Mouse (Mus musculus) lung, postnatal 0 days (tissue): ENCODE measurements around the gene Grik4. TPM values are rescaled to one million over a fixed set of nuclear protein-coding genes. Genes with fewer than 3 reads are reported as not detected.
A peak's percentile ranks its signal among the peaks of the same experiment; 100 is the strongest.

Experiments used
- ATAC-seq: fragments of 200-750 bp; cut with Nextera tagmentation; 2 replicates; pipeline ENCODE4 v1.8.0; 2017; ENCODE audit warnings: moderate library complexity
- DNase-seq: peaks from one replicate; pipeline ENCODE4 v3.0.0-alpha.2; 2016; ENCODE audit warnings: low spot score
- H3K27ac ChIP-seq: fragments of 300-500 bp; sonication (generic); 2 replicates; pipeline ENCODE4 v1.5.1; 2014; ENCODE audit warnings: antibody characterized with exemption, mild to moderate bottlenecking, low read length, mixed read lengths
- H3K27me3 ChIP-seq: fragments of 300-500 bp; sonication (generic); replicated peaks from 2 replicates; pipeline ENCODE4 v1.6.1; 2014; ENCODE audit warnings: low read length, mixed read lengths; ENCODE audit not compliant: insufficient read depth
- H3K36me3 ChIP-seq: fragments of 300-500 bp; sonication (generic); 2 replicates; pipeline ENCODE4 v1.6.1; 2014; ENCODE audit warnings: low read length, mixed read lengths; ENCODE audit not compliant: insufficient read depth
- H3K4me1 ChIP-seq: fragments of 300-500 bp; sonication (generic); 2 replicates; pipeline ENCODE4 v1.6.1; 2014; ENCODE audit warnings: antibody characterized with exemption, low read depth, low read length, mixed read lengths; ENCODE audit not compliant: insufficient read depth
- H3K4me2 ChIP-seq: fragments of 300-500 bp; sonication (generic); replicated peaks from 2 replicates; pipeline ENCODE4 v1.6.1; 2014; ENCODE audit warnings: low read depth, mild to moderate bottlenecking, low read length, moderate library complexity, mixed read lengths
- H3K4me3 ChIP-seq: fragments of 300-500 bp; sonication (generic); 2 replicates; pipeline ENCODE4 v1.5.1; 2014; ENCODE audit warnings: low read depth, low read length
- H3K9ac ChIP-seq: fragments of 300-500 bp; sonication (generic); replicated peaks from 2 replicates; pipeline ENCODE4 v1.6.1; 2014; ENCODE audit warnings: low read depth, mild to moderate bottlenecking
- H3K9me3 ChIP-seq: fragments of 300-500 bp; sonication (generic); 2 replicates; pipeline ENCODE4 v1.6.1; 2016; ENCODE audit warnings: low read length, mixed read lengths
- CTCF ChIP-seq: IDR thresholded peaks from 2 replicates; pipeline ENCODE4 v1.5.1; 2016; ENCODE audit warnings: antibody characterized with exemption, mild to moderate bottlenecking
- EP300 ChIP-seq: IDR thresholded peaks from 2 replicates; pipeline ENCODE4 v1.6.1; 2016; ENCODE audit warnings: antibody characterized with exemption, mild to moderate bottlenecking, control low read depth
- WGBS: fragments of 180-500 bp; shearing (Covaris S2); extraction: QIAGEN DNeasy Blood & Tissue Kit; methylation state at CpG from one replicate; pipeline ENCODE4 v1.1.7; 2014; 5-methylcytosine and 5-hydroxymethylcytosine counted together
- polyA plus RNA-seq: library from polyadenylated mRNA; unstranded; fragments of >200 nt; fragmentation: Nextera tagmentation; extraction: Ambion mirVana; gene quantifications from 2 replicates; pipeline ENCODE4 v1.2.1, GENCODE M21; 2015

The Grik4 gene
- polyA plus RNA-seq, 1 experiment from 2014 or later = 0.47 TPM

- H3K36me3 ChIP-seq = no peaks in the 10 kb centered on the region
- H3K9me3 ChIP-seq = no peaks in the 10 kb centered on the region
- H3K4me2 ChIP-seq = peak overlapping the region; percentile 76
- H3K4me1 ChIP-seq = no peaks in the 10 kb centered on the region; the same call in 1 of the 2 replicates
- H3K27ac ChIP-seq = no peak overlapping the region
- H3K4me3 ChIP-seq = peak overlapping the region; percentile 45; the same call in 1 of the 2 replicates
- no peak overlapping the region for H3K9ac ChIP-seq
- H3K27me3 ChIP-seq = no peaks in the 10 kb centered on the region
- TF ChIP-seq EP300 (0 out of 2 replicates have a peak, but pooled peaks have one; percentile 9), CTCF (no peak)
- DNase-seq (no peak), ATAC-seq (no peak)
- 8% methylated on average over 16 of the region's 16 CpGs for WGBS
Observed at GRCm38 (mm10) chr9:42896421-42897210, 47.7 kb downstream of the Grik4 start.

- 97% methylated on average over 8 of the region's 8 CpGs for WGBS
- H3K4me3 ChIP-seq = no peak overlapping the region
- no peaks in the 10 kb centered on the region for H3K27me3 ChIP-seq
- no peak overlapping the region for H3K4me2 ChIP-seq
- DNase-seq = no peak
- H3K9ac ChIP-seq = no peak overlapping the region
- no peak for TF ChIP-seq CTCF
- TF ChIP-seq EP300 = no peak
- no peaks in the 10 kb centered on the region; the same call in 1 of the 2 replicates for H3K4me1 ChIP-seq
- H3K36me3 ChIP-seq = no peaks in the 10 kb centered on the region
- H3K27ac ChIP-seq = no peak overlapping the region
- no peak for ATAC-seq
- H3K9me3 ChIP-seq = no peaks in the 10 kb centered on the region
Observed at GRCm38 (mm10) chr9:42892765-42893164, 51.5 kb downstream of the Grik4 start.

GRCm38 (mm10) chr9:42887930-42888329 lies 56.4 kb downstream of the Grik4 start:
- H3K27ac ChIP-seq = no peak overlapping the region
- H3K4me3 ChIP-seq = no peak overlapping the region
- H3K4me1 ChIP-seq = no peaks in the 10 kb centered on the region
- H3K9me3 ChIP-seq = no peaks in the 10 kb centered on the region
- H3K9ac ChIP-seq = no peak overlapping the region
- no peak for TF ChIP-seq CTCF
- no peak for TF ChIP-seq EP300
- DNase-seq (no peak), ATAC-seq (no peak)
- H3K36me3 ChIP-seq = no peaks in the 10 kb centered on the region
- 73% methylated on average over 4 of the region's 4 CpGs for WGBS
- no peak overlapping the region for H3K4me2 ChIP-seq
- H3K27me3 ChIP-seq = no peaks in the 10 kb centered on the region

- 42% methylated on average over 15 of the region's 15 CpGs for WGBS
- no peaks in the 10 kb centered on the region for H3K27me3 ChIP-seq
- H3K27ac ChIP-seq = no peak overlapping the region
- H3K4me3 ChIP-seq = no peak overlapping the region
- H3K4me2 ChIP-seq = no peak overlapping the region
- no peaks in the 10 kb centered on the region for H3K36me3 ChIP-seq
- ATAC-seq (no peak), DNase-seq (no peak)
- H3K9me3 ChIP-seq = no peaks in the 10 kb centered on the region
- no peak overlapping the region for H3K9ac ChIP-seq
- TF ChIP-seq CTCF = no peak
- TF ChIP-seq EP300 = no peak
- no peaks in the 10 kb centered on the region for H3K4me1 ChIP-seq
Observed at GRCm38 (mm10) chr9:42886112-42886766, 58.1 kb downstream of the Grik4 start.

GRCm38 (mm10) chr9:42885566-42885965 lies 58.7 kb downstream of the Grik4 start:
- peak; percentile 23 for DNase-seq
- no peaks in the 10 kb centered on the region for H3K4me1 ChIP-seq
- no peak overlapping the region for H3K4me2 ChIP-seq
- TF ChIP-seq CTCF (no peak), EP300 (peak; percentile 37; the same call in 1 of the 2 replicates)
- no peak overlapping the region for H3K4me3 ChIP-seq
- 53% methylated on average over 8 of the region's 8 CpGs for WGBS
- ATAC-seq = no peak
- no peak overlapping the region for H3K27ac ChIP-seq
- no peak overlapping the region for H3K9ac ChIP-seq
- H3K9me3 ChIP-seq = no peaks in the 10 kb centered on the region
- no peaks in the 10 kb centered on the region for H3K27me3 ChIP-seq
- H3K36me3 ChIP-seq = no peaks in the 10 kb centered on the region

- TF ChIP-seq EP300 = no peak
- no peak for TF ChIP-seq CTCF
- WGBS = 44% methylated on average over 11 of the region's 11 CpGs
- Histone ChIP-seq H3K9me3 (no peaks in the 10 kb centered on the region), H3K27ac (no peak overlapping the region), H3K4me3 (no peak overlapping the region), H3K27me3 (no peaks in the 10 kb centered on the region), H3K36me3 (no peaks in the 10 kb centered on the region), H3K9ac (no peak overlapping the region), H3K4me1 (no peaks in the 10 kb centered on the region), H3K4me2 (no peak overlapping the region)
- ATAC-seq (no peak), DNase-seq (no peak)
Observed at GRCm38 (mm10) chr9:42885123-42885522, 59.2 kb downstream of the Grik4 start.
